ENCODE assay signal across 11 mouse cellular contexts in genomic region chr4:46597286-46597961, GRCm38 (mm10). TPM values are rescaled to one million over a fixed set of nuclear protein-coding genes. Genes with fewer than 3 reads are reported as not detected.
A peak's percentile ranks its signal among the peaks of the same experiment; 100 is the strongest.
DNase-seq lines count a peak whose midpoint lies in the region; ATAC-seq and TF ChIP-seq lines count a peak whose summit lies in the region.
"Had no signal": no experiment of that assay in that cellular context is flagged by ENCODE, and none has a peak within 500 bp of the region (broad histone marks: within the 10 kb centered on the region; RNA-seq: fewer than 3 reads in every experiment).

No protein-coding gene starts in this region.

- WGBS in bone marrow, adult 2 months, result 11% methylated on average over 11 of the region's 11 CpGs
- WGBS in small intestine, adult 2 months, result 17% methylated on average over 11 of the region's 11 CpGs

- no peak for TF ChIP-seq POLR2A in bone marrow, adult 2 months (IDR thresholded peaks at IDR 0.05; ENCODE audit: borderline replicate concordance, control insufficient read depth, low read depth, low read length)
- peak; percentile 48 for TF ChIP-seq POLR2A in small intestine, adult 2 months (IDR thresholded peaks at IDR 0.05; ENCODE audit: low read depth, low read length)

- no peak for TF ChIP-seq CTCF in bone marrow, adult 2 months (IDR thresholded peaks at IDR 0.05; ENCODE audit: control insufficient read depth, insufficient read depth, low read length)
- no peak for TF ChIP-seq CTCF in small intestine, adult 2 months (IDR thresholded peaks at IDR 0.05; ENCODE audit: extremely low read depth, insufficient read length, insufficient replicate concordance, low read depth, low read length)

- intact Hi-C loops in left cerebral cortex, postnatal 4 days (cut with DNase I), result no loop called here
- intact Hi-C loops in left cerebral cortex, postnatal 25 days (cut with DNase I), result no loop called here

- no peak overlapping the region; the same call in 1 of the 2 replicates for H3K27ac ChIP-seq in bone marrow, adult 2 months (ENCODE audit: control insufficient read depth, insufficient read depth, low read depth, low read length, poor library complexity)
- peak overlapping the region; percentile 100 for H3K27ac ChIP-seq in small intestine, adult 2 months (ENCODE audit: insufficient read depth, low read depth, low read length)
- H3K27ac ChIP-seq: hindbrain, postnatal 0 days; limb, embryonic 10.5 days had no signal

- DNase-seq in left cerebral cortex, postnatal 4 days, result peak; percentile 3
- DNase-seq in left cerebral cortex, postnatal 25 days (ENCODE audit: low spot score in 2 of 2), result no peak
- no peak for DNase-seq in ovary, postnatal 36 days (ENCODE audit: low spot score)
- DNase-seq in right cerebral cortex, adult 18-20 months, result no peak

- H3K36me3 ChIP-seq in small intestine, adult 2 months (ENCODE audit: control insufficient read depth, insufficient read depth, low read length), result peaks cover 11% of the 10 kb centered on the region
- H3K36me3 ChIP-seq: limb, embryonic 10.5 days had no signal

- peaks cover 4% of the 10 kb centered on the region for H3K4me1 ChIP-seq in bone marrow, adult 2 months (ENCODE audit: control insufficient read depth, insufficient read depth, low read length)
- peaks cover 29% of the 10 kb centered on the region for H3K4me1 ChIP-seq in small intestine, adult 2 months (ENCODE audit: control insufficient read depth, insufficient read depth, insufficient read length, low read length)

- ATAC-seq in common myeloid progenitor, adult 5-6 weeks (replicated peaks; ENCODE audit: low read depth, poor library complexity, severe bottlenecking), result peak; percentile 16
- ATAC-seq: hindbrain, postnatal 0 days; midbrain, embryonic 16.5 days; Patski had no signal

- H3K4me3 ChIP-seq in bone marrow, adult 2 months (replicated peaks; ENCODE audit: control insufficient read depth, low read depth, low read length), result peak overlapping the region; percentile 19
- peak overlapping the region; percentile 65 for H3K4me3 ChIP-seq in small intestine, adult 2 months (ENCODE audit: low read depth, low read length)
- H3K4me3 ChIP-seq: limb, embryonic 10.5 days had no signal

- no peaks in the 10 kb centered on the region for H3K27me3 ChIP-seq in small intestine, adult 2 months (ENCODE audit: control insufficient read depth, insufficient read depth, low read length)

RNA-seq across cellular contexts. Expression of gene Coro2a, which starts 4.6 kb away (rescaled TPM):
- total RNA-seq in left cerebral cortex, postnatal 4 days (2021), result 10 to 100 TPM; 37.9 to 39.9 TPM
- 10 to 100 TPM; 26.2 to 29.7 TPM for total RNA-seq in left cerebral cortex, postnatal 25 days (2021)
- 6.0 and 8.1 TPM in 2 replicates for polyA plus RNA-seq in bone marrow, adult 2 months (2011; ENCODE audit: insufficient read depth, insufficient read length, low replicate concordance, missing spikeins)
- 47.3 and 61.3 TPM in 2 replicates for total RNA-seq in common myeloid progenitor, adult 5-6 weeks (2017)
- polyA plus RNA-seq in small intestine, adult 2 months (2012; rRNA removed), result 104 and 312 TPM in 2 replicates

RNA-seq across cellular contexts. Expression of gene Tbc1d2, which starts 52.6 kb away (rescaled TPM):
- 1 to 10 TPM; 1.3 to 1.4 TPM for total RNA-seq in left cerebral cortex, postnatal 4 days (2021)
- total RNA-seq in left cerebral cortex, postnatal 25 days (2021), result 1 to 10 TPM; 2.6 to 3.3 TPM
- polyA plus RNA-seq in bone marrow, adult 2 months (2011; ENCODE audit: insufficient read depth, insufficient read length, low replicate concordance, missing spikeins), result 2.7 and 4.6 TPM in 2 replicates
- total RNA-seq in common myeloid progenitor, adult 5-6 weeks (2017), result 4.1 and 5.3 TPM in 2 replicates
- polyA plus RNA-seq in small intestine, adult 2 months (2012; rRNA removed), result 3.7 and 6.8 TPM in 2 replicates
